Mouse (Mus musculus) T-helper 1 cell (primary cell): ENCODE data around the gene Agpat2.

ENCODE experiments used
- in situ Hi-C: fragments of 300-600 bp; cut with MboI, MseI; formaldehyde crosslinking; loops from one replicate; pipeline ENCODE4 v1.15.1; 2025; ENCODE audit warnings: high pct_unique_total_duplicates

The Agpat2 gene

DNA sequence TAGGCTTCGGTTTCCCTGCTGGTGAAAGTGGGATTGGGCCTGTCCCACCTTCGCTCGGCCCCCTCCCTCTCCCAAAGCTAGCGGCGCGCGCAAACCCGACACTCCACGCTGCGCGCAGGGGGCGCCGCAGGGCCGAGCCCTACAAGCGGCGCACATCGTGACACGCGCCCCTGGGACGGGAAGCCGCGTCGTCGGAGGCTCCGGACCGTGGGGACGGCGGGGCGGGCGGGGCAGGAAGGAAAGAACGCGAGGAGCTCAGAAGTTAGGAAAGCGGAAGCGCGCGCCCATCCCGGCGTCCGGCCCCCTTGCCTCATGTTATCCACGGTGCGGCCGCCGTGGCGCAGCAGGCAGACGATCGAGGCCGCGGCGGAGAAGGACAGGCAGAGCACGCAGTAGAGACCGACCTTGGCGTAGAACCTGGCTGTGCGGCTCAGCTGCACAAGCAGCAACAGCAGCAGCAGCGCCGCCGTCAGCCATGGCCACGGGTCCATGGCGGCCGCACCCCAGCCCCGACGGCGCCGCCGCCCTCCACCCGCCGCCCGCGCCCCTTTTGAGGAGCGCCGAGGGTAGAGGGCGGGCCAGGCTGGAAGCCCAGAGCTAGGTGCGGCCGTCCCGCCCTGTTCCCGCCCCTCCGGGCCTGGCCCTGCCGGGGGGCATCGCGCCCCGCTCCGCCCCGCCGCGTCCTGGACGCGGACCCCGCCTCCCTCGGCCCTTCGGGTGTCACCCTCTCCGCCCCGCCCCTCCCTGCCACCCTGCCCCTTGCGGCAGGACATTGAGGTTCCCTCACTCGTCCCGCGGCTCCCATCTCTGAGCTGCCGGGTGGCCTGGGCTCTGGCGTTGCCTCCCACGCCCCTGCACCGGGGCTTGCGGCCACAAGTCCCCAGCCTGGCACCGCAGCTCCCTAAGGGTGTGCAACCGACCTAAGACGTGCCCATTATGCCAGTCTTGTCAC lies at the start of gene Agpat2:
Agpat2 (minus strand) TSS at position 698 of the 952 bp plus-strand sequence.
- in situ Hi-C loops, result no loop called here

DNA sequence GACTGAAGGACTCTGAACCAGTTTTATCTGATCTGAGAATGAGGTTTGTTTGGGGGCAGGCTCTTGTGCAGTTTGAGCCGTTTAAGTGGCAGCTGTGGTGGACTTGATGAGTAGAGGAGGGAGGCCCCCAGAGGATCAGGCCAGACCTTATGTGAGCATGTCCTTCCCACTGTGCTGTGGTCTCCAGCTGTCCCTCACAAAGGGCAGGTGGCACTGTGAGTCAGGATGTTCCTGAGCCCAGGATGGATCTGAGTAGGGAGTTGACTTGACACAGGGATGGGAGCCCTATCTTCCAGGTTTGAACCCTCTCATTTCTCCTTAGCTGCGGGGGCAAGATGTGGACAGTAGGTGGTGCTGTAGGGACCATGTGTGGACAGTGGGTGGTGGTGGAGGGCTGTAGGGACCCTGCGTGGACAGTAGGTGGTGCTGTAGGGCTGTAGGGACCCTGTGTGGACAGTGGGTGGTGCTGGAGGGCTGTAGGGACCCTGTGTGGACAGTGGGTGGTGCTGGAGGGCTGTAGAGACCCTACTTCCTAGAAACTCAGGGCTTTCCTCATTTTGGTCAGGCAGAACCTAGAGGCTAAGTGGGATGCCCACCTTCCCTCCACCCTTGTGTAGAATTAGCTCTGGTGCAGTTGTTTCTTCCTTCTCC lies 42.6 kb upstream of the Agpat2 start:
- in situ Hi-C loops, result no loop called here

DNA sequence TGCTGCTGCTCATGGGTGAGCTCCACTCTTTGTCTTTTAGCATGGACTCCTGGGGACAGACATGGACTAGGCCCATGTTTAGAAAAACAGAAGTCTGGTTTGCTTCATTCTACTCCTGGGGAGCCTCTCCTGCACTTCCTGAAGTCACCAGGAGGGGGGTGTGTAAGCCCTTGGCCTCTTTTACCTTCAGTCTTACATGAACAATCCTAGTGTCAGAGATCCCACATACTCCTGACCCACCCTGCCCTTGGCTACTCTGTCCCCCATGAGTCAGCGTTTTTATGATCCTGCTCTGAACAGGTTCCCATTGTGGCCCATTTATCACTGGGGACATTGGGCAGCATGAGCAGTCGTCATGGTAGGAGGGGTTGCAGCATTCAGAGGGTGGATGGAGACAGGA lies 39.7 kb upstream of the Agpat2 start:
- in situ Hi-C loops, result loop anchor here (5.0 kb wide), 1 partner anchor 388 kb away; no protein-coding TSS in a partner anchor

DNA sequence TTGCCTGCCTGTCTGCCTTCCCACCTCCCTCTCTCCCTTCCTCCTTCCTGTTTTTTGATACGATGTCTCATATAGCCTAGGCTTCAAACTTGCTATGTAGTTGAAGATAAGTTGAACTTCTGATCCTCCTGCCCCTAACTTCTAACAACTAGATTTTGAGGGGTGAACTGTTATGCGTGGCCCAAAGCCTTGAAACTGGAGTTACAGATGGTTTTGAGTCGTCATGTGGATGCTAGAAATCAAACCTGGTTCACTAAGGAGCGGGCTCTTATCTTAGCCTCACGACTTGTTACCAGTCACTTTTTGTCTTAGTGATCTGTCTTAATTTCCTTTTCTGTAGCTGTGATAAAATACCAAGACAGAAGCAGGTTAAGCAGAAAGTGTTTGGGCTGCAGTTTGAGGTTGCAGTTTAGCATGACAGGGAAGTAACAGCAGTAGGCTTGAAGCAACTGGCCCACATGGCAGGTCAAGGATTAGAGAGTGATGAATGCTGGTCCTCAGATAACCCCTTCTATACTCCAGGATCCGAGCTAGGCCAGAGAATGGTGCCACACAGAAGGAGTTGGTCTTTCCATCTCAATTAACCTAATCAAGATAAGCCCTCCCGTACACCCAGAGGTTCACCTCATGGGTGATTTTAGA lies 36.9 kb upstream of the Agpat2 start:
- in situ Hi-C loops, result loop anchor here (5.0 kb wide), 1 partner anchor 391 kb away; no protein-coding TSS in a partner anchor

DNA sequence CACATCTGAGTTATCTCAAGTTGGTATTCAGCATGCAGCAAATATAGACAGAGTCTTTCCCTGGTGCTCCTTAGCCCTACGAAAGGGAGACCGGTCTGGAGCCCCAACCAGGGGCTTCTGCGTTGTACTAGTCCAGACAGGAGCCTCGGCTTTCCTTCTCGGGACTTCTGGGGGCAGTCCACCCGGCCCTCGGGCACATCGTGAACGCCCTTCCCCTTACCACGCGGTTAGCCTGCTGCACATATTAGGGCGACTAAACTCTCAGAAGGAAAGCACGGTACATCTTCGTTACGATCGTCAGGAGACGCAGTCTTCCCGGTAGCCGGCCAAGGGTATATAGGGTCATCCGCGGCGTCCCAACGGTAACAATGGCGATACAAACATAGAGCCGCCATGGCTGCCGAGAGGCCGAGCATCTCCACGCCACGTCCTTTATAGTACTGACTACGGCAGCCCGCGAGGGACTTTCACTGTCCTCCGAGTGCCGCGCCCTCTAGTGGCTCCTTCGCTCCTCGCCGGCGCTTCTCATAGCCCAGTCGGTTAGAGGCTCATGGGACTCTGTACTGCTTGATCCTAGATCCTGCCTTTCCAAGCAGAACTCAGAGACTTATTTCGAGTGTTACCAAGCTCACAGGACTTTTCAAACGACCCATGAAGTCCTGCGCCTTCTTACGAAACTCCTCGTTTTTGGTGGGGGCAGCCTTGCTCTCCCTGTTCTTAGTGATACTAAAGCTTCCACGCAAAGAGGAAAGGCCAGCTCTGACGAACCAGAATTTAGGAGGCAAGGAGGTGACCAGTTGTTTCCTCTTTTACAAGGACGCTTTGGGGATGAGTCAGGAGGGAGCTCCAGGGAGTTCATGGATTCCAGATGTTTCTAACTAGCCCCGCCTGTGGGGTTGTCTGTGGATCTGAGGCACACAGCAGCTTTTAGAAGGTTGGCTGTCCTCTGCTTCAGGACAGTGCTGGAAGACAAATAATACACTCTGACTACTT lies 35.9 kb upstream of the Agpat2 start:
- in situ Hi-C loops, result loop anchor here (5.0 kb wide), 1 partner anchor 392 kb away; no protein-coding TSS in a partner anchor

DNA sequence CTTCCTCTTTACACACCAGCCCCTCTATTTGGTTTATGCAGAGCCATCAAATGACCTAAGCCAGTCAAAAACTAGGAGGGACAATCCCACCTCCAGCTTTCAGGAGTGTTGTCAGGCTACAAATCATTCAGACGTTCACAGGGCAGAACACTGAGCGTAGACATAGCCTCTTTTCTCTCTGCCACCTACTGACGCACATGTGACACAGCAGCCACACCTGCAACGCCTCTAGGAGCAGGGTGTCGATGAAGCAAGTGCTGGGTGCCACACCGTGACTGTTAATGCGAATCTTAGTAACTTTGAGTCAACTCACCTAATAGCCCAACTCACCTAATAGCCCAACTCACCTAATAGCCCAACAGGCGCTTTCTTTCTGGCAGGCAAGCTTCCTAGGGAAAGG lies 34.9 kb upstream of the Agpat2 start:
- in situ Hi-C loops, result no loop called here

DNA sequence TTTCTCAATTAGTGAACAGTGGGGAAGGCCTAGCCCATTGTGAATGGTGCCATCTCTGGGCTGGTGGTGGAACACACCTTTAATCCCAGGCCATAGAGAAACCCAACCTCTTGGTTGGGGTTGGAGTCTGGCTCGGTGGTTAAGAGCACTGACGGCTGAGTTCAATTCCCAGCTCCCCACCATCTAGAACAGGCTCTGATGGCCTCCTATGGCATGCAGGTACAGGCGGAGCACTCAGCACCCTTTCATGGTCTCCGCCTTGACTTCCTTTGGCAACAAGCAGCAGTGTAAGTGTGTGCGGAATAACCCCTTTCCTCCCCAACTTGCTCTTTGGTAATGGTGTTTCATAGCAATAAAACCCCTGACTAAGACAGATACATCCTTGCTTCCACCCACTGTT lies 34.4 kb upstream of the Agpat2 start:
- in situ Hi-C loops, result no loop called here

DNA sequence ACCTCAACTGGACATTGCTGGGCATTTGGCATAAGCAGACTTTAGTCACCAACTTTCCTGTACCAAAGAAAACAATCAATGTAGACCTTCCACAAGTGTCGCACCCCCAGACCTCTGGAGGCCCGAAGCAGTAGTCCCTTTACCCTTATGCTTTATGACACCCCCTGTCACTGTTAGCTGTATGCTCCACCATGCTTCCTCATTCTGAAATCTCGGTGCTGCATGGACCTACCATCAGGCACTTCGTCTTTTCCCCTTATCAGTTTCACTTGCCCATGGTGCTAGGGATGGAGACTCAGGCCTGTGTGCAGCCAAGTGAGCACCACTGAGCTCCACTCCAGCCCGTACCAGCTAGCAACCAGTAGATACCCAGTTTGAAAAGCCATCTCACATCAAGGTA lies 33.8 kb upstream of the Agpat2 start:
- in situ Hi-C loops, result no loop called here

DNA sequence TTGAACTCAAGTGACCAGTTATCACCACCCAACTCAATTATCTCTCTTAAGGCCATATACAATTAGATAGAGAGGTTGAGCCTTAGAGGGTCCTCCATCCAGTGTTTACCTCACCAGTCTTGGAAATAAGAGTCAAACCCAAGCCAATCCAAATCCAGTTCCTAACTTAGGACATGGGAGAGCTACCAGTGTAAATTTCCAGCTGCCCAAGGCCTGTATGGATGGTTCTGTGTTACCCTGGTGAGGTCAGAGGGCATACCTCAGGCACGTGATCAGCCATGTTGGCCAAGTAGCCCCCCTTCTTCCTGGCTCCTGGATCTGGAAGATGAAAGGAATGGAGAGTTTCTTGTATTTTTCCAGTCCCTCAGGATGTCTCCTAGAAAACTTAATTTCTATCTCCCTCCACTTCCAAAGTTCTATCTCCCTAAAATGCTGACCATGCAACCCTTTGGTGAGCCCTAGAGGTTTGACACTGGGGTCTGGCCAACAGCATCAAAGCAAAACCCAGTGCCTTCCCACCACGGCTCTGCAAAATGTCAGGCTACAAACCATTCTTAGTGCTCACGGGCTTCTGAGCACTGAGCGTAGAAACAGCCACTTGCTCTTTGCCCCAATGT lies 33.2 kb upstream of the Agpat2 start:
- in situ Hi-C loops, result no loop called here

DNA sequence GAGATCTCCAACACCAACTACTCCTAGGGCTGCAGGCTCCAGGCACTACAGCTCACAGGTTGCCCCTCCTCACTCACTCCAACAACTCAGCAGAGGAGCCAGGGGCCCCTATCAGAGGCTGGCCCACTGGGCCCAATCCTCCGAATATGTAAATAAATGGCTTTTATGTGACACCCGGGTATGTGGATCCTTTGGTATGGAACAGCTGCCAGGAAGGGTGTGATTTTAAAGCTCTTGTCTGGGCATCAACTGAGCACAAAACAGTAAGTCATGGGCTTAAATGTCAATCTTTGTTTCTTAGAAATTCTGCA lies 32.1 kb upstream of the Agpat2 start:
- in situ Hi-C loops, result no loop called here

DNA sequence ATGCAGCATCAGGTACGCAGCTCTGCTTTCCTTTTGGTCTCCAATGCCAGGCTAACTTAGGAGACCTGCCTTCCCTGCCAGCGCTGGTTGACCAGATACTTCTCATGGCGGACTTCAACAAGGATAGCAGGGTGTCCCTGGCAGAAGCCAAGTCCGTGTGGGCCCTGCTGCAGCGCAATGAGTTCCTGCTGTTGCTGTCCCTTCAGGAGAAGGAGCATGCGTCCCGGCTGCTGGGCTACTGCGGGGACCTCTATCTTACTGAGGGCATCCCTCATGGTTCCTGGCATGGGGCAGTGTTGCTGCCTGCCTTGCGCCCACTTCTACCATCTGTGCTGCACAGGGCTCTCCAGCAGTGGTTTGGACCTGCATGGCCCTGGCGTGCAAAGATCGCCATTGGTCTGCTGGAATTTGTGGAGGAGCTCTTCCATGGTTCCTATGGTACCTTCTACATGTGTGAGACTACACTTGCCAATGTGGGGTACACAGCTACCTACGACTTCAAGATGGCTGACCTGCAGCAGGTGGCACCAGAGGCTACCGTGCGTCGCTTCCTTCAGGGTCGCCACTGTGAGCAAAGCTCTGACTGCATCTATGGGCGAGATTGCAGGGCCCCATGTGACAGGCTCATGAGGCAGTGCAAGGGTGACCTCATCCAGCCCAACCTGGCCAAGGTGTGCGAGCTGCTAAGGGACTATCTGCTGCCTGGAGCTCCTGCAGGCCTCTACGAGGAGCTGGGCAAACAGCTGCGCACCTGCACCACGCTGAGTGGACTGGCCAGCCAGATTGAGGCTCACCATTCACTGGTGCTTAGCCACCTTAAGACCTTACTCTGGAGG lies 31.5 kb upstream of the Agpat2 start:
- in situ Hi-C loops, result no loop called here

DNA sequence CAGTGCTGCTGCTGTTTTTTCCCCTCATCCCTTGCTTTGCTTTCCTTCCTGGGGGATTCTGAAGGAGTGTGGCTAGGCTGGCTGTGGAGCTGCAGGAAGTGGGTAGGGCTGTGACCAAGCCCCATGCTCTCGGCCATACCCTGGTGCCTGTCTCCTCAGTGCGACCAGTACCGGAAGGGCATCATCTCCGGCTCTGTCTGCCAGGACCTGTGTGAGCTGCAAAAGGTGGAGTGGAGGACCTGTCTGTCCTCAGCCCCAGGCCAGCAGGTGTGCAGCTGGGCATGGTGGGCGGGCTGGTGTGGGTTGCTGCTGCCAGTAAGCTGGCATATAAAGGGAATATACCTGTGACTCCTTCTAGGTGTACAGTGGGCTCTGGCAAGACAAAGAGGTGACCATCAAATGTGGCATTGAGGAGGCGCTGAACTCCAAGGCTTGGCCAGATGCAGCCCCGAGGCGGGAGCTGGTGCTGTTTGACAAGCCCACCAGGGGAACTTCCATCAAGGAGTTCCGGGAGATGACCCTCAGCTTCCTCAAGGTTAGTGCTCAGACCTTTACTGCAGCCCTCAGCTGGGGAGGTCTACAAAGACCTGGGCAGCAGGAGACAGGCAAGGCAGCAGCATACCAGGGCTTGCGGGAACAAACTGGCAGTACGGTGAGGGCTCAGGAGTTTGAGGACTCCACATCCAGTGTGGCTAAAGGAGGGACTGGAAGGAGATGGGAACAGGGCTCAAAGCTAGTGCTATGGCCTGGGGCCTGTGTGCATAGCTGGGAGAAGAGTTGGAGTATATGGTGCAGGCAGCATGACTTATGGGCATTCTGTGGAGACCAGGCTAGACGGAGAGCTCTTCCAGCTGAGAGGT lies 30.6 kb upstream of the Agpat2 start:
- in situ Hi-C loops, result no loop called here

DNA sequence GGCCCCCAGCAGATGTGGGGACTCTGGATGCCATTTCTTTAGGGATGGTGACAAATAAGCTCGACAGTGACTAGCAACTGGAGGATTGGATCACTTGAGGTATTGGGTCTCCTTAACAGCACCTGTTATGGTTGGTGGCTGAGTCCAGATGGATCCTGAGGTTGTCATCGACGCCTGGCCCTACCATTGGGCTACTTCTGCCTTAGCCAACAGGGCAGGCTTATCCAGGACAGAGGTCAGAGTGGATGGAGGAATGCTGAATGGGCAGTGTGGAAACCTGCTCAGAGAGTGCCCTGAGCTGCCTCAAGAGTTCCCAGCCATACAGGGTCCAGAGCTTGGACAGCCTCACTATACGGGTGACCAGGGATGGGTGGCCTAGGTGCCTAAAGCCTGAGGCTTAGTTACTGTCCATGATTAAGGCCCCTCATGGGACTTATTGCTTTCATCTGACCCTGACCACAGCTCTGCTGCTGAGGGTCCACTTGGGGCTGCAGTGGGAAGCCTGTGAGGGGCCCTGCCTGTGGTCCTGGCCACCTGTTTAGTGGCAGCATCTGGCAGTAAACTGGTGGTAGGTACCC lies 29.8 kb upstream of the Agpat2 start:
- in situ Hi-C loops, result no loop called here

DNA sequence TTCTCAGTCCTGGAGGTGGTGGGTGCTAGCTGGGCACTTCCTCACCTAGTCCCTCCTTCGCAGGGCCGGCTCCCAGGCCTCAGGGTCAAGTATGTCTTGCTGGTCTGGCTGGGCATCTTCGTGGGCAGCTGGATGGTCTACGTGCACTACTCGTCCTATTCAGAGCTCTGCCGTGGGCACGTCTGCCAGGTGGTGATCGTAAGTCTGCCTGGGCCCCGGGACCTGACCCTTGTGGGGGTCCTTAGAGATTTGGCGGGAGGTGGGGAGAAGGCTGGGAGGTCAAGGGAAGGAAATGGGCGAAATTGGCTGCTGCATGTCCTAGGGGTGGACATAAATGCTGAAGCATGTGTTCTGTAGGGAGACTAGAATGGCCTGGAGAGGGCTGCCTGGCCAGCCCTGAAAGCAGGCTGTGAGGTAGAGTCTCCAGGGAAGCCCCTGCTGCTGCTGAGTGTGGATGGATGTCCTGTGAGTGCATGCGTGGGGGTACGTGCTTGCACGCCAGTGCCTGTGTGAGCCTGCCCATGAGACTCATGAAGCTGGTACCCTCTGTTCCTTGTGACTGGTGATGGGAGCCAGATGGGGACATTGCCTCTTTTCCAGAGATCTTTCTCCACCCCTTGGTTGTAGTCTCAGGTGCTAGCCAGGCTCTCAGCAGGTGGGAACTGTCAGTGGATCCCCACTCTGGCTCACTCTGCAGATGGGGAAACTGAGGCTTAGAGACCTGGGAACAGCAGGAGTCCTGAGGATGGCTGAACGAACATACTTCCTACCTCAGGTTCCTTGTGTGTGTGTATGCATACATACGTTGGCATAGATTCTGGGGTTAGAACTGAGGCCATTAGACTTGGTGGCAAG lies 28.6 kb upstream of the Agpat2 start:
- in situ Hi-C loops, result no loop called here

DNA sequence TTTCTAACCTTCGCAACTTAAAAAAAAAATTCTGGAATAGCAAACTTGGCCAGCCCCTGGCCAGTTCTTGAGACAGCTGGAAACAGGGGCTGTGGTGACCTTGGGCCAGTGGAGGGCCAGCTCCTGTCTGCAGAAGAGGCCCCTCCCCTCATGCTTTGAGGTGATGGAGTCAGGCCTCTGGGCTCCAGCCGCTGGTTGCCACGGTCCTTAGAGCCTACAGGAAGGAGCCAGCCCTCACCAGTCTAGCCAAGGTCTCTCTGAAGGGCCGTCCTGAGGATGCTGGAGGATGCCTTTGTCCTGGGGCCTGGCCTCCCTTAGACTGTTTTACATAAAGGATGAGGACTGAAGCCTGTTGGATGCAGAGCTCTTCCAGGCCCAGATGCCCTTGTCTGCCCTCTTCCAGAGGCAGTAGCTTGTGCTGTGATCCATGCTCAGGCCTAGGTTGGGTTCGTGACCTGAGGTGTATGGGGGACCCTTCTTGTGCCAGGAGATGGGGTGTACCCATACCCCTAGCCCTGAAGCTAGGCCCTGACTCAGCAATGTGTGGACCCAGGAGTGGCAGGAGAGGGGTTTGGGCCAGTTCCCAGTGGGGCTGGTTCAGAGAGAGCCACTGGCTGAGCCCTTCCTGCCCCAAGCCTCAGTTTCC lies 24.7 kb upstream of the Agpat2 start:
- in situ Hi-C loops, result no loop called here

DNA sequence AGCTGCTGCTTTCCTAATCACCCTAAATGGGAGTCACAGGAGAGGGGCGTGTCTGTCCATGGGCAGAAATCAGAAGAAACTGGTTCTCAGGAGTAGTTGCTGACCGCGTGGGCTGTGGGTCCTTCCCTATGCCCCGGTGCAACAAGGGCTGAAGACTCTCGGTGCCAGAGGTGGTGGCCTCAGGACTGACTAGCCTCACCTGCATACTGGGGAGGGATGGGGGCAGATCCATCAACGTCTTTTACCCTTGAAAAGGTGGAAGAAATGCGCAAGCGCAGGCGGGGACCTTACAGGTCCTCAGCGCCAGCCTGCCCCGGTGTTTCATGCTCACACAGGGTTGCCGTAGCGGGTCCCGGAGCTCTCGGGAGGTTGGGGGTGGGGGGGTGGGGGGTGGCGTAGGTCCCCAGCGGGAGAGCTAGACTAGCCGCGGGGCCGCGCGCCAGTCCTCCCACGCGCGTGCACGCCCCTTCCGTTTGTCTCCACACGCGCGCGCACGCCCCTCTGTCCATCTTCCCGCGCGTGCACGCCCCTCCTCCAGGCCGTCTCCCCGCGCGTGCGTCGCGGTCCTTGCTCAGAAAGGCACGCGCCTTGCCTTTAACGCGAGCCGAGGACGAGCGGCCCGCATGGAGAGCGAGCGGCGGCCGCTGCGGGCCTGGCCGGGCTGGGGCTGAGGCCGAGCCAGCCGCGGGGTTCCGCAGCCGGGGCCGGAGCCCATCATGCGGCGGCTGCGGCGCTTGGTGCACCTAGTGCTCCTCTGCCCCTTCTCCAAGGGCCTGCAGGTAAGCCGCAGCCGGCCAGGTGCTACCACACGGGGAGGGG lies 23.9 kb upstream of the Agpat2 start, which contains the start of gene Fam69b:
Fam69b (plus strand) TSS at position 537 of the 819 bp plus-strand sequence.
- in situ Hi-C loops, result no loop called here
